Mouse (Mus musculus) gastrocnemius, adult 18-20 months (tissue): ENCODE results near the gene Rap1b. TPM values are rescaled to one million over a fixed set of nuclear protein-coding genes. Genes with fewer than 3 reads are reported as not detected.

Experiments used
- DNase-seq: peaks from one replicate; pipeline ENCODE4 v3.0.0; 2021; ENCODE audit warnings: low spot score
- total RNA-seq, 2 experiments: library from RNA; stranded (reverse); gene quantifications; 2 replicates each; pipeline ENCODE4 v1.2.3; 2021

The Rap1b gene
- total RNA-seq, 2 experiments from 2014 or later, result 18.7 to 24.9 TPM

DNA sequence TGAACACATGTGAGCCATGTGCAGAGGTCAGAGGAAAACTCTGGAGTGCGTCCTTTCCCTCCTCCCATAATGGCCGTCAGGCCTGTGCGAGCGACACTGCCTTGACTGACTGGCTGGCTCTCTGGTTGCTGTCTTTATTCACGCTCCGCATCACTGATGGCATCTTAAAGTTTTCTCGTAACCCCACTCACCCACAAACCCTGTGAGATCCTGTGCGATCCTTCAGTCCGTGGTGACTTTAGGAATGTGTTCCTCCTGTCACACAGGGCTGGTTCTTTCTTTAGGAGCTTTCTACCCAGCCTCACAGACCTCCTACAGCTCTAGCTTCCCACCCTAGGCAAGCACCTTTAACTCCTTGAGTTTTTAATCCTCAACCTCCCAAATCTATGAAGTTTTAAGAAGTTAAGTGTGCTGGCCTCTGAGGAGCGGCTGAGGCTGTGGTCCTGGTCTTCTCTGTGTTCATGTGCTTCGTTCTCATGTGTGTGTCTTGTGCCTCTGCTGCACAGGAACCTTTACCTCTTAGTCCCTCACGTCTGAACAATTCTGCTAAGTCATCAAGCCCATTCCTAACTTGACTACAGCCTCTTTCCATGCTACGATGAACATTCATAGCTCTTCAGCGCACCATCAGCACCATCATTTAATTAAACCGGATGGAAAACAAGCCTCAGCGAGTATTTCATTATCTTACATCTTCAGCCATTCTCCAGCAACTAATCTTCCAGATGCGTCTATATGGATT is 73.3 kb downstream of the Rap1b start:
- DNase-seq, result no peak

DNA sequence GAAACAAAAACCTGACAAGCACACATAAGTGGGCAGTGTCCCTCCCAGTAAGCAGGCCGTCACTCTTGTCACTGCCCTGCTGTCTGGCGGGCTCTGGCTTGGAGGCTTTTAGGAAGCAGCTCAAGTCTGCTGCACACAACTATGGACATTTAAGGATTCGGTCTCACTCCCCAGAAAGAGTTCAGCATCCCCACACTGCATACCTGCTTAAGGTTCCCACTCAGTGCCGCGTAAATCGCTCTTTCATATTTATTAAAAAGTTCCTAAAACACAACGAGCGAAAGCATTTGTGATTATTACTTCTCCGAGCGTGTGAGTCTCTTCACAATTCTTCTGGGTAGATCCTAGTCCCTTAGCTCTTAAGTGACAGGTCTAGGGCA is 74.7 kb downstream of the Rap1b start:
- DNase-seq, result no peak

DNA sequence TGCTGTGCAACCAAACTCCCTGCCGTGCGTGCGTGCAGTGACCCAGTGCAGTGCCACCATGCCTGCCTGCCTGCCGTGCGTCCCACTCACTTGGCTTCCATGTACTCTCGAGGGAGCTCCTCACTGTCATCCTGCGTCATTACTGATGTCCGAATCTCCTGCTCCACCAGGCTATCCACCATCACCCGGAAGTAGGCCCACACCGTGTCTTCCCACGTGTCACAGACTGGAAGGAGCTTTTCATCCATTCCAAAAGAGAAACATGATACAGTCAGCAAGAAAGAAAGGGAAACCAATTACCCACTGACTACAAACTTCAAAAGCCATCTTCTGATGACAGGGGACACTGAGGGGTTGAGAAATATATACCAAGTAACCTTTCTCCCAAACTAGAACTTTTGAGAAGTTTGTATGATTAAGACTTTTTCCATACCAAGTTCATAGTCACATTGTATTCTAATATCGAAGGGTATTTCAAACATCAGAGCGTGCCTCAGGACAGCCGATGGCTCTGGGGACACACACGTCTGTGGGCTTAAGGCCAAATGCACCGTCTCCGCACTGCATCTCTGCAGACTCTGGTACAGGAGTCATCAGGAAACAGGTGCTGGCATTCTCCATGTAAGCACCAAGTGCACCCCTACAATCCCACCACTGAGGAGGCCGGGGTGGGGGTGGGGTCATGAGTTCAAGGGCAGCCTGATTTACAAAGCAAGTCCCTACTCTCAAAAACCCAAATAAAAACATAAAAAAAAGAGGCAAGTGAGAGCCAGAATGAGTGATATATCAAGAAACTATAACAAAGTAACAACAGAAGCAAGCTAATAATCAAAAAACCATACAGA is 75.3 kb downstream of the Rap1b start:
- no peak for DNase-seq

DNA sequence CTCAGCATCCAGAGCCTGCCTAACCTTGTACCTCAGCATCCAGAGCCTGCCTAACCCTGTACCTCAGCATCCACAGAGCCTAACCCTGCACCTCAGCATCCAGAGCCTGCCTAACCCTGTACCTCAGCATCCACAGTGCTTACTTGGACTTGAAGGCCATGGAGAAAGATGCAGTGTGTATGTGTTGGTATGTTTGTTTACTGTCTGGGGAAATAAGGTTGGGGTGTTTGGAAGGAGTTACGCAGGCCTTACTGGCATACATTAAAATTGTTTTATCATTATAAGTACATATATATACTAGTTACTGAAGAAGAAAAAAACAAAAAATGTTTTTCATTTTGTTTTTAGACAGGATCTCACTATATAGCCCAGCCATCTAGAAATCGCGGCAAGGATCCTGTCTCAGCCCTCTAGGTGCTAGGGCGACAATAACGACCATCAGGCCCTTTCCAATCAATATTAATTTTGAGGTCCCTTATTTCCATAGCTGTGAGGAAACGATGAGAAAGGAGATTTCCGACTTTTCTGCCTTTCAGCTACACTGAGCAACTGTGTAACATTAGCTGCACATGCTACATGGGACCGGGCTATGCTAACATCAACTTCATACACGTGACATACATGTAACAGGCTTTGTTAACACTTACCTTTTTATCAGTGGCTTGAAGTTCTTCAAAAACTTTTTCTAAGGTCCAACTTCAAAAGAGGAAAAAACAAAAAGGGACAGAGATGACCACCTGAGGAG is 76.1 kb downstream of the Rap1b start:
- no peak for DNase-seq

DNA sequence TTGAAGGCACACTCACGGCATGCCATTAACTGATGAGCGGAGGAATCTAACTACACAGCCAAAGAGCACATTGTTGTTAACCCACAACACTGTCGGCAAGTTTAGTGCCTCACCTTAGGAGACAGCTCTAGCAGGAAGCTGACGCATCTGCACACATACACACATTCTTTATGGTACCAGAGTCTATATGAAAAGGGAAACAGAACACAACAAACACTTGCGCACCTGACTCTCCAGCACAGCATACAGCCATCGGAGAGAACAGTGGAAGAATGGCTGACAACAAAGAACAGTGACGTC is 77.7 kb downstream of the Rap1b start:
- DNase-seq, result no peak

DNA sequence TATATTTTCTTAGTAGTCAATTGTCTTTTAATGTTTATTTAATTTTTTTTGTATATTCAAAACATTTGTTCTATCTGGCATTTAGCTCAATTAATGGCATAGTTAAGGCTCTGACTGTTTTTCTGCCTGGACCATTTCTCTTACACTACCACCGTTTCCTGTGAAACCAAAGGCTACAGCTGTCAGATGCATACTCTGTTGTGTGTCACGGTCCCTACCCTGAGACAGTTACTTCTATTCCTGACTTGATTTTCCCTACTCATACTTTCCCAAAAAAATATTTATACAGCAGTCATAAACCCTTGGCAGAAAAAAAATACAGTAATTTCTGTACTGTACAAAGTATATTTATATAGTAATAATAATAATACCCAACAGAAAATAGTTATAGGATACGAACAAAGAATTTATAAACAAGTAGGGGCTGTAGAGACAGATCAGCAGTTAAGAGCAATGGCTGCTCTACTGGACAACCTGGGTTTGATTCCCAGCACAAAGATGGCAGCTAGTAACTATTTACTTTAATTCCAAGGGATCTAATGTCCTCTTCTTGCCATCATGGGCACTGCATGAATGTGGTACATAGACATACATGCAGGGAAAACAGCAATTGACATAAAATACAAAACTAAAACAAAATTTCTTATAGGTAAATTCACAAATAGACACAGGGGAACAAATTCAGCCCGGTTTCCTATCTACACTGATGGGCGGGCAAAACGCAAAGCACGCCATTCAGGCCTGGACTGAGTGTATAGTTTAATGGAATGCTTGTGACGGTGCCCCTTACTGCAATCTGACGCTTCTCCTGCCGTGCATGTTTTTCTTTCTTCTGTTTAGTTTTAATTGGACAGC is 78.3 kb downstream of the Rap1b start:
- DNase-seq, result no peak

DNA sequence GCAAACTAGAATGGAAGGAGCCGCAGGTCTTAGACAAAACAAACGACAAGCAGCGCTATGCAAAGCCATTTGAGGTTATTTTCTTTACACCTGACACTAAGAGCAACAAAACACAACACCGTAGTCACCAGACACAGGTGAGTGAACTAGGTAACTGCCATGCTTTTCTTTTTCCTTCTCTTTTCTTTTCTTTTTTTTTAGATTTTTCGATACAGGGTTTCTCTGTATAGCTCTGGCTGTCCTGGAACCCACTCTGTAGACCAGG is 79.0 kb downstream of the Rap1b start:
- DNase-seq, result no peak

DNA sequence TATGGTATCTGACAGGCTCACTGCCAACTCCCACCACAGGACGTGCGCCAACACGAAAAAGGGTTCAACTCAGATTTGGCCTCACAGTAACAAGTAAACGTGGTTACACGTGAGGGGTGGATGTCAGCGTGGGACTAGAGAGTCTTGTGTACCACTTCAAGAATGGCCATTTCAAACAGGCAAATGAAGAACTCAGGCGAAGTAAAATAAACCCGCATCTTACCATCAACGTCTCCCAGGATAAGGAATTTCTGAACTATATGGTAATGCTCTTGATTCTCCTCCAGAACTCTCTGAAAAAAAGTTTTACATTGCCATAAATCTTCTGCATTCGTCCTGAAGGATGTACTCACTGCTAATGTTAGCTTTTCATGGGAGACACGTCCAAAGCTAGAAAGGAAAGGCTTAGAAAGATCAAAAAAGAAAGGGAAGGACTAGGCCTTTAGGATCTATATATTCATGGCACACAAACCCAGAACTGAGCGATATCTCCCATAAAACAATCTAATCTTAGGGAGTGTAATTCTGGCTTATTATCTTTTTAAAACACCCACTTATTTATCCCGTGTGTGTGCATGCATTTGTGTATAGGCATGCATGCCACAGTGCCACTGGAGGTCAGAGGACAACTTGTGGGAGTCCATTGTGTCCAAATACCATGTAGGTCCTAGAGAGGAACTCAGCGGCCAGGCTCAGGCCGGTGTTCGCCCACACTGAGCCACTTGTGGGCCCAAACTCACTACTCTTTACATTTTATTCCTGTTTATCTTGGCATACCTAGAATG is 79.5 kb downstream of the Rap1b start:
- DNase-seq, result no peak

DNA sequence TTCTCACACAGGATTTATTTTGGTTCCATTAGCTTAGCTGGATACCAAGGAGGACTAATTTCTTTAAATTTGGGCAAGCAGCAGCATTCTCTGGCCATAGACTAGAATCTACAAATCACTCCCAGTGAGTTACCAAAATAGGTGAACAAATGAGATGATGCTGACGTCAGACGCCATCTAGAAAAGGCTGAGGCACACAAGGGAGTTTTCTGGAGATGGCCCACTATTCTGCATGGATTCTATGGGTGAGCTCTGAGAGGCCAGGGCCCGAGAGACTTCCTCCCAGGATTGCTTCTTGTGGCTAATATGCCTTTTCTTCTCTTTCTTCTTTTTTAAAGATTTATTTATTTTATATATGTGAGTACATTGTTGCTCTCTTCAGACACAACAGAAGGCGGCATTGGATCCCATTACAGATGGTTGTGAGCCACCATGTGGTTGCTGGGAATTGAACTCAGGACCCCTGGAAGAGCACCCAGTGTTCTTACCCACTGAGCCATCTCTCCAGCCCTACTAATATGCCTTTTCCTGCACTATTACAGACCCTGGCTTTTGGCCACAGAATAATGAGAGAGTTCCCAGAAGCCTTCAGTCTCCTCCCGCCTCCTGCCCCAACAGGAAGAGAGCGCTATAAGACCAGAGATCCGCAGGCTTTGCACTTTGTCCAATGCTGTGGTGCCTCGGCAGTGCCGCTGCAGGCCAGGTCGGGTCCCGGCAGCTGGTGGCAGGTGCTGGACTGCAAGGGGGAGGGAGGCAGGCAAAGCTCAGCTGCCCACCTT is 80.5 kb downstream of the Rap1b start:
- DNase-seq, result no peak

DNA sequence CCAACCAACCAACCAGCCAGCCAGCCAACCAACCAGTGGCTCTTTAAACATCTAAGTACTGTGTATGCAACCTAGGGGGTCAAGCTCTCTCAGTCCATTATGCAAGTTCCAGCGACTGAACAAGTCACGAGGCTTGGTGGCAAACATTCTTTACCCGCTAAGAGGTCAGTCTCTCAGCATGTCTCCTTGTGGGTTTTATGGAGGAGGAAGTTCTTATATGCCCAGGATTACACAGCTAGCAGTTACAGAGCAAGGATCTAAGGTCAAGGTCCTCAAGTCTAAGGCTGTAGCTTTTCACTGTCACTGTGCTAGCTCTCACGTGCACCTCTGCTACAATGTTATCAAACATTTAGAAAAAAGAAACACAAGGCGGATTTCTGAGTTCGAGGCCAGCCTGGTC is 81.2 kb downstream of the Rap1b start:
- DNase-seq, result no peak

Other genes with a start within 250 kb of the Rap1b start
- 1 to 10 TPM; 2.5 to 2.9 TPM for gene Cpm, start 216.5 kb downstream of the Rap1b start, total RNA-seq
- 10 to 100 TPM; 45.7 to 50.2 TPM for gene Mdm2, start 135.3 kb downstream of the Rap1b start, total RNA-seq
- gene Slc35e3, start 99.7 kb downstream of the Rap1b start, total RNA-seq, result 1 to 10 TPM; 3.7 to 5.0 TPM
- gene Nup107, start 53.3 kb downstream of the Rap1b start, total RNA-seq, result 1 to 10 TPM; 5.5 to 5.6 TPM